Mouse (Mus musculus) spleen, adult 2 months (tissue): Measurements from ENCODE around the gene Insr.

Experiments used
- CTCF ChIP-seq: fragments of 200-500 bp; IDR thresholded peaks from 2 replicates; pipeline ENCODE4 v1.5.1; 2011; ENCODE audit warnings: mild to moderate bottlenecking, inconsistent platforms; ENCODE audit not compliant: insufficient read depth, insufficient read length, insufficient replicate concordance; ENCODE audit errors: extremely low read depth
- POLR2A ChIP-seq: fragments of 200-500 bp; IDR thresholded peaks from 2 replicates; pipeline ENCODE4 v1.6.1; 2011; ENCODE audit warnings: low read depth, low read length, inconsistent platforms

DNA sequence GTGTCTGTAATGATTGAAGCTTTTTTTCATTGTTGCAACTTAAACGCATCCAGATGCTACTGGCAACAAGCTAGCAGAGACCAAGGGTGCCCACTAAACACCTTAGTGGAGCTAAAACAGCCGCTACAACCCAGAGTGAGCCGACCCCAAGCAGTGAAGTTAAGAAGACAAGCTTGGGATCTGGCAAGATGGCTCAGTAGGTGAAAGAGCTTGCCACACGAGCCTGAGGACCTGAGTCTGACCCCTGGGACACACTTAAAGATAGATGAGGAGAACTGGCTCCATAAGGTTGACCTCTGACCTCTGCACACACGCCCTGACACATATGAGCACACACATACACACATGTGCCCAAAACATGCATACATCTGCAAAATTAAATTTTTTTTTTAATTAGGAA, 4.2 kb downstream of the Insr start:
- no peak for TF ChIP-seq CTCF
- no peak for TF ChIP-seq POLR2A
